Mouse (Mus musculus): ENCODE measurements at regions not wholly inside any gene's neighbourhood (a gene's known extent, or its start where the extent isn't known, plus 50 kb on each side); places are given as distances from the start of the nearest gene placed in this dataset.
A peak's percentile ranks its signal among the peaks of the same experiment; 100 is the strongest.

- DNase-seq, result peak in 1 of 2 experiments; percentile 44
These were observed 272.8 kb upstream of the Zmiz1 start for GRCm38 (mm10) chr14:25185959-25186771.

GRCm38 (mm10) chr14:25187715-25188114 lies 271.3 kb upstream of the Zmiz1 start:
- no peak for DNase-seq

GRCm38 (mm10) chr14:25189256-25189655 lies 269.7 kb upstream of the Zmiz1 start:
- no peak for DNase-seq

DNA sequence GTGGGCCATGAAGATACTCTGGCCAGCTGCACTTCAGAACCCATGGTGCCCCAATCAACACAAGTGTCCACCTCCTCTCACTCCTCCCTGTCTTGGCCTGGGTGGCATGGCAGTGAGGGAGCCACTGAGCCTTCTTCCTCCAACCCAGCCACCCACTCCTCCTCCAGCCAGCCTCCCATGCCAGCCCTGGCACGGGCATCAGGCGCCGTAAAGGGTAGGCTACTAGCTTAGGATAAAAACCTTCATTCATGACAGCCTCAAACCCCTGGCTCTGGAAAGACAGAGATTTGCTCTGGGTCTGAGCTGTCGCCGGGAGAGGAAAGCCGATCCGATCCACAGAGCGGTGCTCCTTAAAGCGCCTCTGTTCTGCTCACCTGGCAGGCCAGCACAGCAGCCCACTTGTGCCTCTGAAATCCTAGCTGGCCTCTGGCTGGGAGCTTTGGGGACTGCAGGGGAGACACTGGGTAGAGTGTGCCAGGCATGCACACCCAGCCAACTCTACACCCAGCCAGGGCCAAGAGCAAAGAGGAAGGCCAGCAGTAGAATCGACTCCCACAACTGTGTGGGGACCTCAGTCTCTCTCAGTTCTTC lies 268.2 kb upstream of the Zmiz1 start:
- no peak for DNase-seq

DNA sequence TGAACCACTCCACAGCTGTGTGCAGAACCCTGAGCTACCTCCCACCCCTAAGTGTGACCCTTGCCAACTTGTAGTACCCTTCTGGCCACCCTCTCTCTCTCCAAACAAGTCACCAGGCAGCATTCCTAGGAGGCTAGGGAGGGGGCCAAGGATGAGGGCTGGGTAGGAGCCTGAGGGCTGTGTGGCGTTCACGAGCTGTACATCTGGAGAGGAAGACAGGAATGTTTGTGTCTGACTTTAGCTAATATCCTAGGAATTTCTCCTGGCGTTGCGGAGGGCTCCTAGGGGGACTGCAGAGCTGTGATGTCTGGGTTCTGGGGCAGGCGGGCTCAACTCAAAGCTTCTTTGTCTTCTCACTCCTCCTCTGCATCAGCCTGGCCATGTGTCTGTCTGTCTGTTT lies 262.2 kb upstream of the Zmiz1 start:
- DNase-seq, result peak; percentile 22 to 60

DNA sequence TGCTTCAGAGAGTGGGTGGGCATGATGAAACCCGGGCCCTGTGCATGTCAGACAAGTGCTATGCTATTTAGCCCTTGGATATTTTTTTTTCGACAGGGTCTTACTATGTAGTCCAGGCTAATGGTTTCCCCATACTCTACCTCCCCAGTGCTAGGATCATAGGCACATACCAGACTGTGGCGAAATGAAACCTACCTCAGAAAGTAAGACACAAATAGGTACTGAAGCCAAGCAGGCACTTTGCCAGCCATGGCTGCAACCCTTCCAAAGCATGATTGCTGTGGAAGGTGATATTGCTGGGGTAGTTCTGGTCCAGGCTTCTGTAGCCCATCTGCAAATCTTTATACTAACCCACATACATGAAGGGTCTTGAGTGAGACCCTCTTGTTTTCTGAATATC lies 259.1 kb upstream of the Zmiz1 start:
- DNase-seq, result no peak

DNA sequence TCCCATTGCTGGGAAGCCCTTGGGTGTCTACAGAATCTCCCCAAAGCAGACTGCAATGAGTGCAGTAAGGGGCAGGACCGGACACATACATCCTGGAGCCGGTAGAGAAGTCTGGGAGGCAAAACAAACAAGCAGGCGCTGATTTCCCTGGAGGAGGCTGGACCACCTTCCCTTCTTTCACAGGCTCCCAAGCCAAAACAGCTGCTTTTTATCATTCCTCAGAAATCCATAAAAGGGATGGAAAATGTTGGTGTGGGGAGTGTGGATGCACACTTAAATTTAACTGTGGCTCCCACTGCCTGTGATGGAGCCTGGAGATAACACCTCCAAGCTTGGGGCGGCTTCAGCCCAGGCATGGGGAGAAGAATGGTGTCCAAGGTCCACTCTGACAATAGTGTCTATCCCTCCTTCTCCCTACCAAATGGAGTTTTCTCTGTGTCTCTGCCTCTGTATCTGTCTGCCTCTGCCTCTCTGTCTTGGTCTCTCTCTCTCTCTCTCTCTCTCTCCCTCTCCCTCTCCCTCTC lies 258.3 kb upstream of the Zmiz1 start:
- DNase-seq, result peak; percentile 36 to 54

GRCm38 (mm10) chr14:25202312-25202711 lies 256.7 kb upstream of the Zmiz1 start:
- no peak for DNase-seq

DNA sequence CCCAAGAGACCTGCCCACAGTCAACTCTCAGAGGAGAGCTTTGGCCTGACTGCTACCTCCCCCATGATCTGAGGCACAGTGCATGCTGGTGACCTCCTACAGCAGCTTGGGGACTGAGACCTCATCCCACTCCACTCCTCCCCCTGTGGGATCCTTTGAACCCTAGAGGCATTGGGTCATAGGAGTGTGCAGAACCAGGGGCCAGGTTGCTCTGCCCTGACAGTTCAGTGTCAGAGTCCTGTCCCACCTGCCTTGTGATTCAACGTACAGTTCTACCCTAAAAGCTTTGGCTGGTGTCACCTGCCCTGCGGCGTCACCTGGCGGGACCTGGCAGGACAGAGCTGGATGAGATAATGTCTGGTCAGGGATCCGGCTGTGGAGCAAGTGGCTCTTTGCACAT lies 254.9 kb upstream of the Zmiz1 start:
- DNase-seq, result no peak

- DNase-seq, result no peak
These were observed 252.1 kb upstream of the Zmiz1 start for GRCm38 (mm10) chr14:25206855-25207254.

DNA sequence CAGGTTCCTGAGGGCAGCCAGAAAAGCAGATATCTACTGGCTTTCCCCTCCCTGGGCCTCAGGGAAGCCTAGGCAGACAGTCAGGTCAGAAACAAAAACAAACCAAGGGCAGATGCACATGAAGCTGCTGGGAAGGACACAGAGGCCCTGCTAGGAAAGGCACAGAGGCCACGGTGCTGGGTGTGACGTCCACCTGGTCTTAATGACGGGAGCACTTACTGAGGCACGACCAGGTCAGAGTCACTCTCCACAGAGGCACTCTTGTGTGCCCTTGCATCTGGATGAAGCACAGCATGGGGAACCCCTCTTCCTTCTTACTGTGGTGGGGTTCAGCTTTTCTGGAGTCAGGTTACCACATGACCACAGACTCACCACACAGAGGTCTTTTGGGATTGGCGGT lies 251.6 kb upstream of the Zmiz1 start:
- no peak for DNase-seq

DNA sequence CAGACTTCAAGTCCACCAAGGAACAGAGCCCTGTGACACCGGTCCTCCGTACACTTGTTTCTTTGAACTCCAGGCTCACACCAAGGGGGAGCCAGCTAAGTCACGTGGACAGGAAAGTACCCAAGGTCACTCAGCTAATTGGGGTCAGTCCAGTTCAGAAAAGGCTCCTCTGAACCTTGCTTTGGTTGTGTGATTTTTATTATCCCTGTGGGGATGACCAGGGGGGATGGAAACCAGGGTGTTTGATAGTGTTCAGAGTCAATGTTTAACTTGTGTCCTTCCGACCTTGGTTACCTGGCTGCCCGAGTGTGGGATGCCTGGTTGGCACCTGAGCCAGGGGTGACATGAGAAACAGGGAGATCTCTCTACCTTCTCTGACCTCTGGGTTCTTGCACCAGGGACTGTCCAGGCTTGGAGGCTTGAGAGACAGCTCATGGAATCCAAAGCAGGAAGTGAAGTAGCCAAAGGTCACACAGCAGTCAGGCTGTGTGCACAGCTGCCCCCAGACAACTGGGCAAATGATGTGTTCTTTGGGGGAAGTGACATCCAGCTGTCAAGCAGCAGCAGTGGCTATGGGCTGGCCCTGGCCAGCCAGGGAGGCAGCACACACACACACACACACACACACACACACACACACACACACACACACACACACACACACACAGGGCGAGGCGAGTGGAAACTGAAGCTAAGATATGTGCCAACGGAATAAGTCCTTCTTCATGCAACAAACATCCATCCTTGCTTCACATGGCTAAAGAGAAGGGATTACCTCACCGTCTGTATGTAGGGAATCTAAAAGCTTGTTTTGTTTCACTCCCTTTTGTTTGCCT lies 250.5 kb upstream of the Zmiz1 start:
- DNase-seq, result peak; percentile 61 to 88

- no peak for DNase-seq
These were observed 245.9 kb upstream of the Zmiz1 start for GRCm38 (mm10) chr14:25213056-25213455.

- no peak for DNase-seq
These were observed 235.9 kb upstream of the Zmiz1 start for GRCm38 (mm10) chr14:25223091-25223490.

DNA sequence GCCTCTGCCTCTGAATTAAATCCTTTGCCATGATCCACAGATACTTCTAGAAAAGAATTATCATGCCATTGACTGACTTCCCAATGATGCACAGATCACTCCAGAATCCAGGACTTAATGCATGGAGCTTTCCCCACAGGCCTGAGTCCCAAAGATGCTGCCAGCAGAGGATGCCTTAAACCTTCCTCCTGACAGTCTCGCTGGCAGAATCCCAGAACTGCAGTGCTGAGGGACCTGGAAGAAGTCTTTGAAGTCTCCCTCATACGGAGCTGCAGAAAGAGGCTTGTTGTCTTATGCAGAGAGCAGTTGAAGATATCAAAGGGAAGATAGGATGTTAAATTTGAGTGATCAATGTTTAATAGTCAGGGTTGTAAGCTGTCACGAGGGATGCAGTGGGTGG lies 233.8 kb upstream of the Zmiz1 start:
- no peak for DNase-seq

GRCm38 (mm10) chr14:25226155-25226839 lies 232.7 kb upstream of the Zmiz1 start:
- DNase-seq, result peak; percentile 88 to 93

DNA sequence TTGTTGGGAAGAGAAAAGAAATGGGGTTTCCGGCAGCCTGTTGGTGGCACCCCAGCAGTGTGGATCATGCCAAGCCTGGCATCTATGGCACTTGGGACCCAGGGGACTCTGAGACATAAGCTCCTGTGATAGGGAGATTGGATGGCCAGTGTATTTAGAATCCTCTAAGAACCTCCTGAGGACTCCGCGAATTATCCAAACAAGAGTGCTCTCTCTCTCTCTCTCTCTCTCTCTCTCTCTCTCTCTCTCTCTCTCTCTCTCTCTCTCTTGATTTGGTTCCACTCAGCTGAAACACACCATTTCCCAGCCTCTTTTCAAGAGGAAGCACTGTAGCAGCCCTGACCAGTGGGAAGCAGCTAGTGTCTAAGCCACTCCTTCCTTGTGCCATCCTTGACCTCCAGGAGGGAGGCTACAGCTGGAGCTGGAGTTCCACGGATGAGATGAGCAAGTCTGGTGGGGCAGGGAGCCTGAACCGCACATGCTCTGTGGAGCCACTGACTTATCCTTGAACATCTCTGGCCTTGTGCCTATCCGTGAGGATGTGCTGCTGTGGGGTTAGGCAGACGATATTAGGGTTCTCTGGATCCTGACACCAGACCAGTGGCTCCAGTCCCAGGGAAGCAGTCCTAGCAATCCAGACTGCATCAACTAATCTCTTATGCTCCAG lies 232.0 kb upstream of the Zmiz1 start:
- DNase-seq, result no peak

GRCm38 (mm10) chr14:25228321-25229047 lies 230.5 kb upstream of the Zmiz1 start:
- DNase-seq, result no peak

- peak; percentile 37 to 63 for DNase-seq
These were observed 229.4 kb upstream of the Zmiz1 start for GRCm38 (mm10) chr14:25229569-25229968.

DNA sequence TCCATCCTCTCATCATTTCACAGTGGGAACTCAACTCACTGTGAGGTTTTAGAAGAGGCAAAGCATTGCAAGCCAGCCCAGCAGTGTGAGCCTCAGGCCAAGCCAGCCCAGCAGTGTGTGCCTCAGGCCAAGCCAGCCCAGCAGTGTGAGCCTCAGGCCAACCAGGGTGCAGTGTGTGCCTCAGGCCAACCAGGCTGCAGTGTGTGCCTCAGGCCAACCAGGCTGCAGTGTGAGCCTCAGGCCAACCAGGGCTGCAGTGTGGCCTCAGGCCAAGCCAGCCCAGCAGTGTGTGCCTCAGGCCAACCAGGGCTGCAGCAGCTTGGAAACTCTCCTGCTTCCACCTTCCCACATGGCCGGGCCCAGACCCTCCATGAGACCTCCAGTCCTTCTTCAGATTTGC lies 227.1 kb upstream of the Zmiz1 start:
- DNase-seq, result peak; percentile 40 to 77

DNA sequence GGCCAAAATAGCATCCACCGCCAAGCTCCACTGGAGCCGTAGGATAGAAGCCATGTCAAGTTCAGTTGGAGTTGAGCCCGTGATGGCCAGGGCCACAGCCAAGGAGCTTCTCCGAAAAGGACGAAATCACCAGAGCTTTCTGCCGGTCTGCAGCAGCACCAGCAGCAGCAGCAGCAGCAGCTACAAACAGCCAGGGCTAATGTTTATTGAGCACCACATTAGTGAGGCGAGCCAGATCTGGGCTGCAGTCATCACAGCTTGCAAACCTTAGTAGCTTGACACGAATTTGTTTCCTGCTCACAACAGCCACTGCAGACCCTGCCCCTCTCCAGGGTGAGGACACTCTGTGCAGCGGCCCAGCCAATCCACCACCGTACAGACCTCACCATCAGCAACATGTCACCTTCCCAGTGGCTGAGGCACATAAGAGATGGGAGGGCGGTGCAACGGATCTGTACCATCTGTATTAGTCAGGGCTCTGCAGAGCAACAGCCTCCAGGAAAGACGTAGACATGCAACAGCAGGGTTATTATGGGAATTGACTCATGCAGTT lies 222.5 kb upstream of the Zmiz1 start:
- peak; percentile 44 to 82 for DNase-seq
